Mouse (Mus musculus): ENCODE data around the gene Cd33. TPM values are rescaled to one million over a fixed set of nuclear protein-coding genes. Genes with fewer than 3 reads are reported as not detected.
A peak's percentile ranks its signal among the peaks of the same experiment; 100 is the strongest.

Gene Cd33
- polyA plus RNA-seq, 1 experiment, result under 0.01 TPM

- Histone ChIP-seq H3K79me3 (ENCODE audit: low read depth) (no peaks in the 10 kb centered on the region), H3ac (ENCODE audit: control insufficient read depth, insufficient read length, low read depth) (no peak overlapping the region), H3K27me3 (ENCODE audit: control insufficient read depth, insufficient read depth, insufficient read length) (no peaks in the 10 kb centered on the region), H3K4me3 (ENCODE audit: insufficient read depth, poor library complexity, severe bottlenecking) (no peak overlapping the region), H3K79me2 (ENCODE audit: control insufficient read depth, insufficient read depth) (no peaks in the 10 kb centered on the region), H3K36me3 (ENCODE audit: control insufficient read depth, insufficient read depth) (no peaks in the 10 kb centered on the region)
- TF ChIP-seq MYOG (IDR thresholded peaks at IDR 0.05; ENCODE audit: control insufficient read depth, extremely low read depth, insufficient read length) (no peak), CEBPB (IDR thresholded peaks at IDR 0.05; ENCODE audit: low read depth) (no peak), MAX (IDR thresholded peaks at IDR 0.05) (no peak), CTCF (IDR thresholded peaks at IDR 0.05; ENCODE audit: control insufficient read depth, insufficient read depth, insufficient read length) (no peak), MYOD1 (IDR thresholded peaks at IDR 0.05; ENCODE audit: control insufficient read depth, insufficient read length, low read depth) (no peak), FOSL1 (IDR thresholded peaks at IDR 0.05; ENCODE audit: insufficient read depth, low read length, poor library complexity, severe bottlenecking) (no peak), USF1 (IDR thresholded peaks at IDR 0.05; ENCODE audit: low read depth) (no peak)
Observed at GRCm38 (mm10) chr7:43538524-43538923, 5.7 kb downstream of the Cd33 start.

- TF ChIP-seq USF1 (IDR thresholded peaks at IDR 0.05; ENCODE audit: low read depth) (no peak), FOSL1 (IDR thresholded peaks at IDR 0.05; ENCODE audit: insufficient read depth, low read length, poor library complexity, severe bottlenecking) (no peak), CEBPB (IDR thresholded peaks at IDR 0.05; ENCODE audit: low read depth) (no peak), MYOD1 (IDR thresholded peaks at IDR 0.05; ENCODE audit: control insufficient read depth, insufficient read length, low read depth) (no peak), MAX (IDR thresholded peaks at IDR 0.05) (no peak), MYOG (IDR thresholded peaks at IDR 0.05; ENCODE audit: control insufficient read depth, extremely low read depth, insufficient read length) (no peak), CTCF (IDR thresholded peaks at IDR 0.05; ENCODE audit: control insufficient read depth, insufficient read depth, insufficient read length) (no peak)
- Histone ChIP-seq H3ac (ENCODE audit: control insufficient read depth, insufficient read length, low read depth) (no peak overlapping the region), H3K79me2 (ENCODE audit: control insufficient read depth, insufficient read depth) (no peaks in the 10 kb centered on the region), H3K27me3 (ENCODE audit: control insufficient read depth, insufficient read depth, insufficient read length) (no peaks in the 10 kb centered on the region), H3K79me3 (ENCODE audit: low read depth) (no peaks in the 10 kb centered on the region), H3K4me3 (ENCODE audit: insufficient read depth, poor library complexity, severe bottlenecking) (no peak overlapping the region), H3K36me3 (ENCODE audit: control insufficient read depth, insufficient read depth) (no peaks in the 10 kb centered on the region)
Observed at GRCm38 (mm10) chr7:43532936-43533505, 11.2 kb downstream of the Cd33 start.

GRCm38 (mm10) chr7:43530216-43530785 is 13.9 kb downstream of the Cd33 start:
- no peak overlapping the region for H3ac ChIP-seq (ENCODE audit: control insufficient read depth, insufficient read length, low read depth)
- H3K4me3 ChIP-seq (ENCODE audit: insufficient read depth, poor library complexity, severe bottlenecking), result no peak overlapping the region
- H3K36me3 ChIP-seq (ENCODE audit: control insufficient read depth, insufficient read depth), result no peaks in the 10 kb centered on the region
- no peaks in the 10 kb centered on the region for H3K79me2 ChIP-seq (ENCODE audit: control insufficient read depth, insufficient read depth)
- no peaks in the 10 kb centered on the region for H3K27me3 ChIP-seq (ENCODE audit: control insufficient read depth, insufficient read depth, insufficient read length)
- no peaks in the 10 kb centered on the region for H3K79me3 ChIP-seq (ENCODE audit: low read depth)
- TF ChIP-seq CEBPB (IDR thresholded peaks at IDR 0.05; ENCODE audit: low read depth), result peak; percentile 44
- no peak for TF ChIP-seq FOSL1 (IDR thresholded peaks at IDR 0.05; ENCODE audit: insufficient read depth, low read length, poor library complexity, severe bottlenecking)

- H3ac ChIP-seq (ENCODE audit: control insufficient read depth, insufficient read length, low read depth), result no peak overlapping the region
- no peaks in the 10 kb centered on the region for H3K79me2 ChIP-seq (ENCODE audit: control insufficient read depth, insufficient read depth)
- H3K4me3 ChIP-seq (ENCODE audit: insufficient read depth, poor library complexity, severe bottlenecking), result no peak overlapping the region
- no peaks in the 10 kb centered on the region for H3K36me3 ChIP-seq (ENCODE audit: control insufficient read depth, insufficient read depth)
- no peaks in the 10 kb centered on the region for H3K79me3 ChIP-seq (ENCODE audit: low read depth)
- no peaks in the 10 kb centered on the region for H3K27me3 ChIP-seq (ENCODE audit: control insufficient read depth, insufficient read depth, insufficient read length)
- TF ChIP-seq FOSL1 (IDR thresholded peaks at IDR 0.05; ENCODE audit: insufficient read depth, low read length, poor library complexity, severe bottlenecking) (no peak), MYOG (IDR thresholded peaks at IDR 0.05; ENCODE audit: control insufficient read depth, extremely low read depth, insufficient read length) (no peak), USF1 (IDR thresholded peaks at IDR 0.05; ENCODE audit: low read depth) (no peak), CTCF (IDR thresholded peaks at IDR 0.05; ENCODE audit: control insufficient read depth, insufficient read depth, insufficient read length) (no peak), CEBPB (IDR thresholded peaks at IDR 0.05; ENCODE audit: low read depth) (no peak), MYOD1 (IDR thresholded peaks at IDR 0.05; ENCODE audit: control insufficient read depth, insufficient read length, low read depth) (no peak), MAX (IDR thresholded peaks at IDR 0.05) (no peak)
Observed at GRCm38 (mm10) chr7:43525313-43525712, 18.9 kb downstream of the Cd33 start.

- no peak overlapping the region for H3ac ChIP-seq (ENCODE audit: control insufficient read depth, insufficient read length, low read depth)
- no peak overlapping the region for H3K4me3 ChIP-seq (ENCODE audit: insufficient read depth, poor library complexity, severe bottlenecking)
- no peaks in the 10 kb centered on the region for H3K36me3 ChIP-seq (ENCODE audit: control insufficient read depth, insufficient read depth)
- no peaks in the 10 kb centered on the region for H3K79me2 ChIP-seq (ENCODE audit: control insufficient read depth, insufficient read depth)
- H3K27me3 ChIP-seq (ENCODE audit: control insufficient read depth, insufficient read depth, insufficient read length), result no peaks in the 10 kb centered on the region
- TF ChIP-seq CTCF (IDR thresholded peaks at IDR 0.05; ENCODE audit: control insufficient read depth, insufficient read depth, insufficient read length), result no peak
- TF ChIP-seq USF1 (IDR thresholded peaks at IDR 0.05; ENCODE audit: low read depth), result no peak
- no peak for TF ChIP-seq MYOG (IDR thresholded peaks at IDR 0.05; ENCODE audit: control insufficient read depth, extremely low read depth, insufficient read length)
- TF ChIP-seq MYOD1 (IDR thresholded peaks at IDR 0.05; ENCODE audit: control insufficient read depth, insufficient read length, low read depth), result no peak
- no peak for TF ChIP-seq MAX (IDR thresholded peaks at IDR 0.05)
- no peak for TF ChIP-seq FOSL1 (IDR thresholded peaks at IDR 0.05; ENCODE audit: insufficient read depth, low read length, poor library complexity, severe bottlenecking)
- no peak for TF ChIP-seq CEBPB (IDR thresholded peaks at IDR 0.05; ENCODE audit: low read depth)
- H3K79me3 ChIP-seq (ENCODE audit: low read depth), result no peaks in the 10 kb centered on the region
Observed at GRCm38 (mm10) chr7:43522776-43523175, 21.5 kb downstream of the Cd33 start.

- no peaks in the 10 kb centered on the region for H3K36me3 ChIP-seq (ENCODE audit: control insufficient read depth, insufficient read depth)
- TF ChIP-seq MAX (IDR thresholded peaks at IDR 0.05), result no peak
- no peak for TF ChIP-seq CEBPB (IDR thresholded peaks at IDR 0.05; ENCODE audit: low read depth)
- TF ChIP-seq CTCF (IDR thresholded peaks at IDR 0.05; ENCODE audit: control insufficient read depth, insufficient read depth, insufficient read length), result no peak
- no peaks in the 10 kb centered on the region for H3K27me3 ChIP-seq (ENCODE audit: control insufficient read depth, insufficient read depth, insufficient read length)
- H3K4me3 ChIP-seq (ENCODE audit: insufficient read depth, poor library complexity, severe bottlenecking), result no peak overlapping the region
- H3K79me2 ChIP-seq (ENCODE audit: control insufficient read depth, insufficient read depth), result no peaks in the 10 kb centered on the region
- H3K79me3 ChIP-seq (ENCODE audit: low read depth), result no peaks in the 10 kb centered on the region
- no peak overlapping the region for H3ac ChIP-seq (ENCODE audit: control insufficient read depth, insufficient read length, low read depth)
Observed at GRCm38 (mm10) chr7:43518341-43518740, 25.9 kb downstream of the Cd33 start.
